Mouse (Mus musculus) heart, embryonic 11.5 days (tissue): ENCODE results near the gene Mov10. TPM values are rescaled to one million over a fixed set of nuclear protein-coding genes. Genes with fewer than 3 reads are reported as not detected.

Experiments
- ATAC-seq: fragments of 200-750 bp; cut with Nextera tagmentation; replicated peaks from 2 replicates; pipeline ENCODE4 v1.8.0; 2017; ENCODE audit warnings: moderate library complexity; ENCODE audit not compliant: insufficient number of reproducible peaks, low FRiP score, low TSS enrichment
- H3K27ac ChIP-seq: fragments of 300-500 bp; sonication (generic); 2 replicates; pipeline ENCODE4 v1.5.1; 2014; ENCODE audit warnings: mild to moderate bottlenecking, low read depth, low read length
- H3K27me3 ChIP-seq: fragments of 300-500 bp; sonication (generic); 2 replicates; pipeline ENCODE4 v1.6.1; 2014; ENCODE audit warnings: mild to moderate bottlenecking, low read length, mixed read lengths; ENCODE audit not compliant: control insufficient read depth, insufficient read depth
- H3K36me3 ChIP-seq: fragments of 300-500 bp; sonication (generic); 2 replicates; pipeline ENCODE4 v1.6.1; 2014; ENCODE audit warnings: mild to moderate bottlenecking, low read length, moderate library complexity, mixed read lengths; ENCODE audit not compliant: control insufficient read depth, insufficient read depth
- H3K4me1 ChIP-seq: fragments of 300-500 bp; sonication (generic); 2 replicates; pipeline ENCODE4 v1.6.1; 2014; ENCODE audit warnings: low read length; ENCODE audit not compliant: control insufficient read depth, insufficient read depth
- H3K4me2 ChIP-seq: fragments of 300-500 bp; sonication (generic); 2 replicates; pipeline ENCODE4 v1.6.1; 2014; ENCODE audit warnings: mild to moderate bottlenecking, moderate library complexity
- H3K4me3 ChIP-seq: fragments of 300-500 bp; sonication (generic); 2 replicates; pipeline ENCODE4 v1.5.1; 2014; ENCODE audit warnings: low read depth, low read length
- H3K9ac ChIP-seq: fragments of 300-500 bp; sonication (generic); 2 replicates; pipeline ENCODE4 v1.6.1; 2014; ENCODE audit warnings: mild to moderate bottlenecking, low read depth, low read length, moderate library complexity
- H3K9me3 ChIP-seq: fragments of 300-500 bp; sonication (generic); replicated peaks from 2 replicates; pipeline ENCODE4 v1.6.1; 2016; ENCODE audit warnings: low read length; ENCODE audit not compliant: control insufficient read depth
- WGBS: fragments of 180-500 bp; shearing (Covaris S2); extraction: QIAGEN DNeasy Blood & Tissue Kit; methylation state at CpG from one replicate; pipeline ENCODE4 v1.1.7; 2014; ENCODE audit not compliant: insufficient replicate concordance; 5-methylcytosine and 5-hydroxymethylcytosine counted together
- polyA plus RNA-seq: library from polyadenylated mRNA; unstranded; fragments of >200 nt; fragmentation: Nextera tagmentation; extraction: Ambion mirVana; gene quantifications from 2 replicates; pipeline ENCODE4 v1.2.1, GENCODE M21; 2014

The Mov10 gene
- polyA plus RNA-seq, 1 experiment from 2014 or later, result 41.2 TPM

DNA sequence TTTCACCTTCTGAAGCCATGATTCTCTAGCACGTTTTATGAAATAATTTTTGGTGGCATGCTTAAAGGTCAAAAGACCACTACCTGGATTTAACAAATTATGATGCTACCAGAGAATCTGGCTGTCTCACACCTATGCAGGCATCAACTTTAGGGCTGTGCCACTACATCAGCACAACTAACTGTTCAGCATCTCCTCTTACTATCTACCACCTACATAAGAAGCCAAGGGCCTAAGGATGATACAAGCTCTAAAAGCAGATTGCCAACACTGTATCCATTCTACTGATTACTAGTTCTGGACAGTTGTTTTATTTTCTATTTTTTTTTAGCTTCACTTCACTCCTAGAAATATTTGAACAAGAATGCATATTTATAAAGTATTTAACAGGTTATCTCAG, 36.1 kb upstream of the Mov10 start:
- Histone ChIP-seq H3K27ac (no peak overlapping the region), H3K9ac (no peak overlapping the region), H3K36me3 (peaks cover 9% of the 10 kb centered on the region), H3K4me2 (no peak overlapping the region), H3K4me3 (no peak overlapping the region), H3K9me3 (no peaks in the 10 kb centered on the region), H3K4me1 (peaks cover 2% of the 10 kb centered on the region; the same call in 1 of the 2 replicates), H3K27me3 (no peaks in the 10 kb centered on the region)
- 85% methylated on average over 1 of the region's 1 CpGs for WGBS
- ATAC-seq, result no peak

DNA sequence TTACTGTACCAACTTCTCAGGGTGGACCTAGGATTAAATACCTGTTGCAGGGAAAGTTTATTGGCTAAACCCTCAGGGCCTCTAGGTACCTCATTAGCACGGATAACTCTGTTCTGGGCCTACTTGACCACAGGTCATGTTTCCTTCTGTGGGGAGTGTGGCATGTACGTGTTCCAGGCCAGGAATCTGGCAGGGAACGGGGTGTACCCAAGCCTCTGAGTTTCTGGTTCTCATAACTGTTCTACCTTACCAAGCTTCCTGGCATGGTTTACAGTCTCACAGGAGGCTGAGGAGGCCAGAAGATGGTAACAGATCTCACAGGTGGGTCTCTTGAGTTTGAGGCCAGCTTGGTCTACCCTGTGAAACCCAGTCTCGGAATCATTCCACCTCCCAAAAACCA, 28.2 kb upstream of the Mov10 start:
- Histone ChIP-seq H3K9ac (no peak overlapping the region), H3K4me1 (peaks cover 2% of the 10 kb centered on the region; the same call in 1 of the 2 replicates), H3K27me3 (no peaks in the 10 kb centered on the region), H3K9me3 (no peaks in the 10 kb centered on the region), H3K4me3 (no peak overlapping the region), H3K4me2 (no peak overlapping the region), H3K36me3 (peaks cover 16% of the 10 kb centered on the region), H3K27ac (no peak overlapping the region)
- 81% methylated on average over 4 of the region's 4 CpGs for WGBS
- no peak for ATAC-seq

DNA sequence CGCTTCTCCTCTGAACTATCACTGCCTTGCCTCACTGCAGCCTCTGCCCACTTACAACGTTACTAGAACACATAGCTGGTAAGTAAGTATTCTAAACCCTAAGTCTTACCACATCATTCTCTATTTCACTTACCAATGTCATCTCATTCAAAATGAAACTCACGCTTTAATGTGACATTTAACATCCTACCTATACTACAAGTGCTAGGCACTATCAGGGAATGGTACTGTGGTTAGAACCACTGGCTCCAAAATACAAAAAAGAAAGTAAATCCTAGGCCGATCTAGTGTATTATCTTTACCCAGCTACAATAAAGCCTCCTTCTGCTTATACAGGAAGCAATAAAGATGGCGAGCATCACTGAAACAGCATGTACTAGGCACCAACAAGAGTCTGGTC, 22.7 kb upstream of the Mov10 start:
- Histone ChIP-seq H3K4me3 (no peak overlapping the region), H3K4me2 (no peak overlapping the region)

DNA sequence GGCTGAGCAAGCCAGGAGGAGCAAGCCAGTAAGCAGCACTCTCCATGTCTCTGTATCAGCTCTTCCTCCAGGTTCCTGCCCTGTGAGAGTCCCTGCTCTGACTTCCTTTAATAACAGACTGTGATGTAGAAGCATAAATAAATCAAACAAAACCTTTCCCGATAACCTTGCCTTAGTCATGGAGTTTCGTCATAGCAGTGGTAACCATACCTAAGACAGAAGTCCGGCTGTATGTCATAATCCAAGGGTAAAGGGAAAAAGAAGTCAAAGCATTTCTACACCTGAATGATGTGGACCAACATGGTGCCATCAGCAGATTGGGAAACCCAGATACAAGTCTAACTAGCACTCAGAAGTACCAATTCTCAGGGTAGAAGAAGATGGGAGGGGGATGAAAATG, 17.4 kb upstream of the Mov10 start:
- WGBS, result 95% methylated on average over 3 of the region's 3 CpGs
- peaks cover 17% of the 10 kb centered on the region for H3K36me3 ChIP-seq

More for the DNA sequence above, 22.7 kb upstream of the Mov10 start:
- Histone ChIP-seq H3K9me3 (no peaks in the 10 kb centered on the region), H3K4me1 (0 out of 2 replicates have a peak, but pooled peaks cover 3% of the 10 kb centered on the region), H3K27me3 (no peaks in the 10 kb centered on the region), H3K27ac (no peak overlapping the region), H3K9ac (no peak overlapping the region), H3K36me3 (peaks cover 16% of the 10 kb centered on the region)
- no peak for ATAC-seq
- 88% methylated on average over 5 of the region's 5 CpGs for WGBS

DNA sequence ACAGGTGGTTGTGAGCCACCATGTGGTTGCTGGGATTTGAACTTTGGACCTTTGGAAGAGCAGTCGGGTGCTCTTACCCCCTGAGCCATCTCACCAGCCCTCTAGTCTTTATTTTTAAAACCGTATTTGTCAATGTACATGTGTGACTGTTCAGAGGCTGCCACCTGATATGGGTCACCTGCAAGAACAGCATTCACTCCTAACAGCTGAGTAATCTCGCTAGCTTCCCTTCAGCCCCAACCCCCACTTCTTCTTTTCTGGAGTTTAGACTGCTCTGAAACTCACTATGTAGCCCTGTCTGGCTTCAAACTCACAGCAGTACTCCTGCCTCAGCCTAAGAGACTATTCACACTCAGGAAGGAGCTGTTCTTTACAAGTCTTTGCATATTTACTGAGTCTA, 4.0 kb upstream of the Mov10 start:
- Histone ChIP-seq H3K27ac (no peak overlapping the region), H3K4me2 (no peak overlapping the region), H3K36me3 (peaks cover 3% of the 10 kb centered on the region; the same call in 1 of the 2 replicates), H3K9me3 (no peaks in the 10 kb centered on the region), H3K9ac (no peak overlapping the region), H3K27me3 (no peaks in the 10 kb centered on the region), H3K4me1 (peaks cover 12% of the 10 kb centered on the region), H3K4me3 (no peak overlapping the region)
- ATAC-seq, result no peak
- WGBS, result 87% methylated on average over 3 of the region's 3 CpGs

More for the DNA sequence above, 17.4 kb upstream of the Mov10 start:
- Histone ChIP-seq H3K27ac (no peak overlapping the region), H3K4me1 (0 out of 2 replicates have a peak, but pooled peaks cover 3% of the 10 kb centered on the region), H3K9me3 (no peaks in the 10 kb centered on the region), H3K9ac (no peak overlapping the region), H3K27me3 (no peaks in the 10 kb centered on the region), H3K4me3 (no peak overlapping the region), H3K4me2 (no peak overlapping the region)
- no peak for ATAC-seq

DNA sequence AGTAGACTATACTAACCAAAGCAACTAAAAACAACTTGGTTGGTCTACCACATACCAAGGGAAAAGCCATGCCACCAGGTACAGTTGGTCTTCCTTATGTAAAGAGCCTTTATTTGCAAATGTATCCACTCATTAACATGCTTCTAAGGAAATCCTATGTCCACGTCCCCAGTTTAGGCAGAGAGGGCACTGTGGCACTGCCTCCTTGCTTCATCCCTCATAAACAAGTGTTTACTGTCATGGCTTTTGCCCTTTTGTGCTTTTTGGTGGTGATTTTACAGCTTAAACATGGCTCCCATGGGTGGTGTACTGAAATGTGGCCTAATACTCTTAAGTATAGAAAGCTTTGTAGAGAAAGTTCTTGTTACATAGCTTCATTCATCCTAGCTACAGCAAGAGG, 2.1 kb upstream of the Mov10 start:
- peaks cover 20% of the 10 kb centered on the region for H3K4me1 ChIP-seq
- no peak for ATAC-seq
- no peak overlapping the region for H3K9ac ChIP-seq
- no peaks in the 10 kb centered on the region for H3K9me3 ChIP-seq
- no peak overlapping the region for H3K4me3 ChIP-seq
- H3K4me2 ChIP-seq, result no peak overlapping the region
- H3K36me3 ChIP-seq, result peaks cover 3% of the 10 kb centered on the region; the same call in 1 of the 2 replicates
- H3K27ac ChIP-seq, result no peak overlapping the region; the same call in 1 of the 2 replicates
- WGBS, result 71% methylated on average over 1 of the region's 1 CpGs
- H3K27me3 ChIP-seq, result no peaks in the 10 kb centered on the region

DNA sequence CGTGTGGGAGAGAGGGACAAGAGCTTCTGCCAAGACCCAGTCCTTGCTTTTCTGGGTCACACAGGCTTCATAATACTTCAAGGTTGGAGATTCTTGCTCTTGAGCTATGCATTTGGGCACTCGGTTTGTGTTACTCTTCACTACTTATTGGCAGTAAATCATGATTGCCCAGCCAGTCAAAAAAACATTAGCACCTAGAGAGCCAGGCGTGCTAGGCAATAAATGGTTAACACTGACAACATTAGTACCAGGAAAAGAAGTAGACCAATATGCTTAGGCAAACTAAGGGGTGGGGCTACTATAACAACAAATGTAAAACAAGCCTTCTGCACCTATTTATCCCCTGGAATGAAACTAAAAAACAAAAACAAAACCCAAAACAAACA, 379 bp upstream of the Mov10 start:
- no peaks in the 10 kb centered on the region for H3K27me3 ChIP-seq
- peak overlapping the region; percentile 97 for H3K9ac ChIP-seq
- H3K4me2 ChIP-seq, result peak overlapping the region; percentile 79
- peaks cover 3% of the 10 kb centered on the region; the same call in 1 of the 2 replicates for H3K36me3 ChIP-seq
- no peaks in the 10 kb centered on the region for H3K9me3 ChIP-seq
- no peak for ATAC-seq
- 3% methylated on average over 3 of the region's 3 CpGs for WGBS
- peak overlapping the region; percentile 96 for H3K27ac ChIP-seq
- H3K4me3 ChIP-seq, result peak overlapping the region; percentile 95
- peaks cover 20% of the 10 kb centered on the region for H3K4me1 ChIP-seq

DNA sequence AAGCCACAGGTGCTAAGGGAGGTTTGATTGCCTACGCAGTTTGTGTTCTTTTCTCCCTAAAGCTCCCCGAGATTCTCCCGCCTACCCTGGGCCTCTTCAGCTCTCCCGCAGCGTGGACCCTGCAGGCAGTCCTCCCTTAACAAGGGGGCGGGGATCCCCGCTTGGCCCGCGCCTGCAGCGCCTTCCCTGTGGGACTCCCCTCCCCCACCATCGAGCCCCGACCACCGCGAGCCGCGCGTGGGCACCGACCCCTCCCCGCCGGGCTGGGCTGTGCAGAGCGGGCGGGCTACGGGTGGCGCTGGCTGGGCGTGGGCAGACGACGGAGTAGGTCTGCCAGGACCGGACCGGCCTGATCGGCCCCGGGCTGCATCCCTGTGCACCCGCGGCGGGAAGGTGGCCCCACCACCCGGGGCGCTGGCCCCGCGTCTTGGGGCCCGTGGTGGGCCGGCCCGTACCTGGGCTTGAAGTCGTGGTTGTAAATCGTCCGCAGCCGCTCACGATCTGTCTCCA, 827 bp downstream of the Mov10 start:
- ATAC-seq, result peak; percentile 44

GRCm38 (mm10) chr3:104816130-104816529, 2.2 kb downstream of the Mov10 start:
- H3K4me1 ChIP-seq, result peaks cover 20% of the 10 kb centered on the region
- ATAC-seq, result no peak
- no peak overlapping the region for H3K27ac ChIP-seq
- no peaks in the 10 kb centered on the region for H3K27me3 ChIP-seq
- no peaks in the 10 kb centered on the region for H3K9me3 ChIP-seq
- H3K4me3 ChIP-seq, result no peak overlapping the region
- H3K9ac ChIP-seq, result no peak overlapping the region
- H3K36me3 ChIP-seq, result peaks cover 3% of the 10 kb centered on the region; the same call in 1 of the 2 replicates
- H3K4me2 ChIP-seq, result no peak overlapping the region
- 96% methylated on average over 7 of the region's 7 CpGs for WGBS

More for the DNA sequence above, 827 bp downstream of the Mov10 start:
- H3K4me2 ChIP-seq, result peak overlapping the region; percentile 79
- H3K9ac ChIP-seq, result peak overlapping the region; percentile 97
- peak overlapping the region; percentile 95 for H3K4me3 ChIP-seq
- no peaks in the 10 kb centered on the region for H3K27me3 ChIP-seq
- WGBS, result under 1% methylated on average over 35 of the region's 46 CpGs
- H3K4me1 ChIP-seq, result peaks cover 20% of the 10 kb centered on the region
- peaks cover 3% of the 10 kb centered on the region; the same call in 1 of the 2 replicates for H3K36me3 ChIP-seq
- no peaks in the 10 kb centered on the region for H3K9me3 ChIP-seq
- peak overlapping the region; percentile 96 for H3K27ac ChIP-seq
